Mouse (Mus musculus) testis, postnatal 10 days (tissue): Measurements from ENCODE around the gene Cutc.

ENCODE experiments used
- DNase-seq: peaks from one replicate; pipeline ENCODE4 v3.0.0; 2021; ENCODE audit warnings: low spot score

Gene Cutc

GRCm38 (mm10) chr19:43795511-43795910 lies 42.7 kb downstream of the Cutc start:
- DNase-seq: no peak

DNA sequence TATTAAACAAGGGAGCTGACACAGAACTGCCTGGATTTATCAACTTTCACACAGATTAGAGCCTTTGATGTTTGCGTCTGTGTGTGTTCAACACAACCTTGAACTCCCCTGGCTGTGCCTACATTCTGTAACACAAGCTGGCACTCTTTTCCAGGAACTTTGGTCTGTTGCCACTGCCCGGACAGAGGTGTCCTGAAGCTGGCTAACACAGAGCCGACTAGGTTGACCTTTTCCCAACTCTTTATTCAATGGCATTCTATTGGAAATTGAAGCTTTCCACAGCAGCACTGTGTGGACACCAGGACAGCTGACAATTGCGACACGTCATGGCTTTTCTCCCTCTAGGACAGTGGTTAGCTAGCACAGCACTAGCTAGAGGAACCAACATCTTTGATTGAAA lies 44.4 kb downstream of the Cutc start:
- DNase-seq: no peak

DNA sequence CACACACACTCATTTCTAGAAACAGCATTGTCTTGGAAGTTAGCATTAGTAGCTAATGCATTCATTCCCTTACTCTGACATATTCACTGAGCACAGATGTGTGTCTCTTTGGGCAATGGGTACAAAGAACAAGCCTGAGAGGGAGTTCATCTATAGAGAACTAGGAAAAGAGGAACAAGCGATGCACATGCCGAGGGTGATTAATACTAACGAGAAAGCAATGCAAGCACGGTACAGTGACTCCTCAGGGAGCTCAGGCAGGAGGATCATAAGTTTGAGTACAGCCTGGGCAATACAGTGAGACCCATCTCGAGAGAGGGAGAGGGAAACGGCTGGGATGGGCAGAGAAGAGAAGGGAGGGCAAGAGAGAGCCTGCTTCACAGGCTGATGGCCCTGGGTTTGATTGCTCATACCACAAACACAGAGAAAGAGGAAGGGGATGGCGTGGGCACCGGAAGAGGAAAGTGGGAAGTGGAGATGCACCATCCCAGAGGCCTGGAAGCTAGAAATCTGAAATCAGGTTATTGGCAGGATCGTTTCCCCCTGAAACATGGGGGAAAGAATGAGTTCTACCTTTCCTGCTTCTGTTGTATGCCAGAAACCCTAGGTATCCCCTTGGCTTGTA lies 48.7 kb downstream of the Cutc start:
- no peak for DNase-seq

GRCm38 (mm10) chr19:43803866-43804265 lies 51.1 kb downstream of the Cutc start:
- DNase-seq: no peak

GRCm38 (mm10) chr19:43809331-43809730 lies 56.5 kb downstream of the Cutc start:
- no peak for DNase-seq

GRCm38 (mm10) chr19:43811419-43811818 lies 58.6 kb downstream of the Cutc start:
- DNase-seq: no peak

DNA sequence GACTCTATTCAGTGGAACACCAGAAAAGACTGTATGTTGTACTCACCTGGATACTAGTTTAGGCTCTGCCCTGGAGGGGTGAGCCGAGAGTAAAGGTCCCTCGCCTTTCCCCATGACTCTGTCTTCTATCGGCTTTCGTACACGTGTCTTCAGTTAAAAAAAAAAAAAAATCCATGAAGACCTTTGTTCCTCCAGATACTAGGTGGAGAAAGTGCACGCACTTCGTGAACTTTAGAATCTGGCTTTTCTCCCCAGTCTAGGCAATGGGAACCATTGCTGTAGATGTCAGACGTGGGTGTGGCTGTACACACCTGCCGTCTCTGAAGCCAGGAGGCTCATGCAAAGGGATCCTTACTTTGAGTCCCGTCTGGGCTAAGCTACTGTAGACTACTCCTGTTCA lies 60.5 kb downstream of the Cutc start:
- no peak for DNase-seq

- peak; percentile 78 for DNase-seq
Measured at GRCm38 (mm10) chr19:43815661-43816414, 63.0 kb downstream of the Cutc start.
